Mouse (Mus musculus): ENCODE results near the gene Naa40. TPM values are rescaled to one million over a fixed set of nuclear protein-coding genes. Genes with fewer than 3 reads are reported as not detected.

The Naa40 gene
- polyA plus RNA-seq (2015; fragmentation: Nextera tagmentation; extraction: Ambion mirVana): 63.9 TPM in 2 replicates

DNA sequence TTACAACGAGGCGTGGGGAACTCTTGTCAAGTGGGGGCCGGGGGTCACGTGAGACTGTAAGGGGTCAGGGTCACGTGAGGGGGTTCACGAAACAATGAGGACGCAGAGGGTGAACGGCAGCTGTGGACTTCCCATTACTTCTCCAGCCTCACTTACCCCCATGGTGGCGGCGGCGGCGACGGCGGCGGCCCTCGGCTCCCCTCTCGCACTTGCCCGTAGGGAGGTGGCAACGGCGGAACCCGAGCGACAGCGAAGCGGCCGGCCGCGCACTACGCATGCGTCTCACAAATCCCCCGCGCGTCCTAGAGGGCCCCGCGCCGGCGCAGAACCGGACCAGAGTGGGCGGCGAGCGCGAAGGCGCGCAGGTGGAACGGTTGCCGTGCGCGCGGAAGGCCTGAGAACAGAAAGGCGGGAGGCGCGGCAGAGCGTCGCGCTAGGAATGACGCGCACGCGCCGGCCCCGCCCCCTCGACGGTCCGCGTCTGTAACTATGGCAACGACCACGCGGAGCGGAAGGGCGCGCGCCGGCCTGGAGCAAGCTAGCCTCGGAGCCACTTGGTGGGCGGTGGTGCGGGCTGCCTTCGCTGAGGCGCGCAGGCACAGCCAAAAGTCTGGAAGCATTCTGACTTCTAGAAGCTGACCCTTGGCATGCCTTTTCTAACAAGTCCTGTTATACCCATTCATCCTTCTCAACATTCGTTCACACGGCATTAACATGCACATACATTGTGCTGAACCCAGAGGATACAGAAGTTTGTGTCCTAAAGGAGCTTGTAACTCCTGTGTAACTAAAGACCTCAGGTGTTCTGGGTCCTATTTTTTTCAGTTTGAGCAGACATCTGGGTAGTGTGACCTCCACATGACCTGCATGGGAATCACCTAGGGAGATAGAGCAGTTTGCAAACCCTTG lies at the start of gene Naa40:
Gene Naa40, minus strand, starts transcription at position 402 of the 909 bp plus-strand sequence.
- peak; percentile 96 for DNase-seq (ENCODE audit: low spot score)

DNA sequence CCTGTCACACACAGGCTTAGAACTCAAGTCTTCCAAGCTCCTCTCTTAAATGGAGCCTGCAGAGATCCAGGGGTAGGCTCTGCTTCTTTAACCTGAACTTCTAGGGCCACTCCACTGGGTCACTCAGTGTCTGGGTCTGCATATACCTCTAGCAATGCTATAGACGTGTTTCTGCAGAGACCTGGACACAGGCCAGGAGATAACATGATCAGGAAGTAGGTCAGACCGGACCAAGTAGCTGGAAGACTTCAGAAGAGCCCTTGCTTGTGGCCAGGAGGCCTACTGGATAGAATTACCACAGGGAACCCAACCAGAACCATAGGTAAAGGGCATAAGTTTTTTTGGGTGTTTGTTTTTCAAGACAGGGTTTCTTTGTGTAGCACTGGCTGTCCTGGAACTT lies 48.8 kb upstream of the Naa40 start:
- no peak for DNase-seq (ENCODE audit: low spot score)

DNA sequence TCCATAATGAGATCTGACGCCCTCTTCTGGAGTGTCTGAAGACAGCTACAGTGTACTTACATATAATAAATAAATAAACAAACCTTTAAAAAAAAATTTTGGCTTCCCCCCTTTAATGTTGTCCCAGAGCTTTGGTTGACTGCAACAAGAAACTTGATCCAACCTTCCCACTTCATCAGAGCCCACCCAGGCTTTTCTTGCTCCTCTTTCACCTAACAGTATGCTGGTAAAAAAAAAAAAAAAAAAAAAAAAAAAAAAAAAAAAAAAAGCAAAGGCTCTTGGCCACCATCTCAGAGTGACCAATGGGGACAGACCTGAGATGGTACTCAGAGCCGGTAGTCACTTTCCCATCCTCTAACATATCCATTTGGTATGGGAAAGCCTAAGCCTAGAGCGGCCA lies 47.3 kb upstream of the Naa40 start:
- no peak for DNase-seq (ENCODE audit: low spot score)

- DNase-seq (ENCODE audit: low spot score): no peak
Measured at GRCm38 (mm10) chr19:7286563-7287315, 45.8 kb upstream of the Naa40 start.

DNA sequence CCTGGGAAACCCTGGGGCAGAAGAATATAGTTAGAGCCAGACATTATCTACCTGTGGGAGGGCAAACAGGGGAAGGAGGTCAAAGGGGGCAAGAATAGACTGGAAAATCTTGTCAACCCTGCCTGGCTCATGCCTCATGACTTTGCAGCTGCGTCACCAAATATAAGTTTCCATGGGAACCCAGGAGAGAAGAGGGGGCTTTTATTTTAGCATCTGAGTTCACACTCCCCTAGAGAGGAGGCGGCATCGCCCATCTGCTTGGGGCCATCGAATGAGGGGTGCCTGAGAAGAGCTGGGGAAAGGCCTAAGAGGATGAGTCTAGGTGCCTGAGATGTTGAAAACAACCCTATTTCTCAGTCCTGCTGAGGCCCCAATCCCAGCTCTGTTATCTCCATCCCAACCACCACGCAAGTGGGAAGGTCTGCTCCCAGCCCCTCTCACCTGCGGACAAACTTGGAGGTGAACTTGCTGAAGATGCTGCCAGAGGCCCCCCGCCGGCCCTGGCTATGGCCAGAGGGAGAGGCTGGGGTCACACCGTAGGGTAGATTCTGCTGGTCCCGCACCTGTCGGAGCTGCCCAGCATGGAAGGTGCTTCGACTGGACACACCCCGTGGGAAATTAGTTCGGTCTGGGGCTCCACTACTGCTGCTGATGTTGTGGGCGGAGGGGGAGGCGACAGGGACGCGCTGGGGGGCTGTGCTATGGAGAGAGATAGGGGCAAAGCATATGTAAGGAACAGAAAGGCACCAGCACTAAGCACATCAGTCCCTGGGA lies 39.8 kb upstream of the Naa40 start:
- peak; percentile 10 for DNase-seq (ENCODE audit: low spot score)

GRCm38 (mm10) chr19:7279114-7279513 lies 38.1 kb upstream of the Naa40 start:
- DNase-seq (ENCODE audit: low spot score): peak; percentile 81

GRCm38 (mm10) chr19:7278200-7278906 lies 37.4 kb upstream of the Naa40 start:
- DNase-seq (ENCODE audit: low spot score): no peak

DNA sequence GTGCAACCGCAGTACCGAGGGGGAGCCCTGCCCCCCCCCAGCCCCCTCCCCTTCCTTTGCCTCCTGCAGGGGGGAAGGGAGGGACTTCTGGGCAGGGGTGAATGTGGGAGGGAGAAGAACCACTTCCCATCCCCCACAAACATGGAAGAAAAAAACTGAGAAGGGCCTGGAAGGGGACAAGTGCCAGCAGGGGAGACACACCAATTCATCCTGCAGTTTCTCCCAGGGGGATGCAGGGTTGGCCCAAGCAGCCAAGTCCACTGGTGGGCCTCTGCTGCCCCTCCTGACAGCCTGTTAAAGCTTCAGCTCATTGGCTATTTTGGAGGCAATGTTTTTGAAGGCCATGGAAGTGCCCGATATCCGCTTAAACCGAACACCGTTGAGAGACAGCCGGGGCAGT lies 35.8 kb upstream of the Naa40 start:
- no peak for DNase-seq (ENCODE audit: low spot score)

DNA sequence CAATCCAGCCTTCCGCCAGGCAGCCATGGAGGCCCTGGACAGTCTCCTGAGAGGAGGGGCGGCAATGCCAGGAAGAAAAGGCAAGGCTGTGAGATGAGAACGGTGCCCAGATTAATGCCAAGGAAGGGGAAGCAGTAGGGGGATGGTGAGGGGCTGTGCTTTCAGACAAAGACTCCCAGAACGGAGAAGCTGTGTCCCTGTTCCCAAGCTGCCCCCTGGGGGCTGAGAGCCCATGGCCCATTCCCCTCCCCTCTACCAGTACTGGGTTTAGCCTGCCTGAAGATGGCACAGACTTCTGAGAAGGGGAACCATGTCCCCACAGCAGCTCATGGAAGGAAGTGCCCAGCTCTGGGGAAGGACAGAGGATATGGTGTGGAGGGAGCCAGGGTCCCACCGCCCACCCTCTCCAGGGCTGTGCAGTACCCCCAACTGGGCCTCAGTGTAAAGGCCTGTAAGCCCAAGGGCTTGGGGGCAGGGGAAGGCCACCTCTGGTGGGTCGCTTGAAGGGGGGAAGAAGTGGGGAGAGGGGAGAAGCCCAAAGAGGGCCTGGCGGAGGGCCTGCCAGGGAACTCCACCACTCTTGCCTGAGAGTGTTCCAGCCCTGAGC lies 35.2 kb upstream of the Naa40 start:
- DNase-seq (ENCODE audit: low spot score): no peak

DNA sequence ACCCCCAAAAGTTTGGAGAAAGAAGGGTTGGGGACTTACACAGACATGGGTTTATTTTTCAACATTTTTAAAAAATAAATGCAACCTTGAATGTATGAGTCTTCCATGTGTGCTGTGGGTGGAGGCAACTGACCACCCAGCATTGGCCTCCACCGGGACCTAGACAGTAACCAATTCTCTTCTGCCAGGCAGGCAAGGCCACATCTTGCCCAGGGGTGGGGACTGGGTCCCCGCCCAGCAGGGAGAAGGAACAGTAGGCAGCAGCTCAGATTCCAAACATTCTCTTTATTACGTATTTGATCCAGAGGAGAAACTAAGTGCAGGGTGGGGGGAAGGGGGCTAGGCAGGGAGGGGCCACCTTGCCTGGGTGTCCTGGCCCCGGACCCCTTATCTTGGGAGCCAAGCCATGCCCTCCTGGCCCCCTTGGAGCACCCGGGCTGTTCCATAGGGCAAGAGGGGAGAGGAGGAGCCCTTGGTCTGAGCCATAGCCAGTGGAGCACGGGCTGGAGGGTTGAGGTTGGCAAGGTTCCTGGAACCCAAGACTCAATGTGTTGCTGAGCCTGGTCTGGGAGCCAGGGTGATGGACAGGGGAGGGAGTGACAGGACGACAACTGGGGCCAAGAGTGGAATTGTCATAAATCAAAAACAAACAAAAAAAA lies 34.3 kb upstream of the Naa40 start:
- DNase-seq (ENCODE audit: low spot score): no peak

DNA sequence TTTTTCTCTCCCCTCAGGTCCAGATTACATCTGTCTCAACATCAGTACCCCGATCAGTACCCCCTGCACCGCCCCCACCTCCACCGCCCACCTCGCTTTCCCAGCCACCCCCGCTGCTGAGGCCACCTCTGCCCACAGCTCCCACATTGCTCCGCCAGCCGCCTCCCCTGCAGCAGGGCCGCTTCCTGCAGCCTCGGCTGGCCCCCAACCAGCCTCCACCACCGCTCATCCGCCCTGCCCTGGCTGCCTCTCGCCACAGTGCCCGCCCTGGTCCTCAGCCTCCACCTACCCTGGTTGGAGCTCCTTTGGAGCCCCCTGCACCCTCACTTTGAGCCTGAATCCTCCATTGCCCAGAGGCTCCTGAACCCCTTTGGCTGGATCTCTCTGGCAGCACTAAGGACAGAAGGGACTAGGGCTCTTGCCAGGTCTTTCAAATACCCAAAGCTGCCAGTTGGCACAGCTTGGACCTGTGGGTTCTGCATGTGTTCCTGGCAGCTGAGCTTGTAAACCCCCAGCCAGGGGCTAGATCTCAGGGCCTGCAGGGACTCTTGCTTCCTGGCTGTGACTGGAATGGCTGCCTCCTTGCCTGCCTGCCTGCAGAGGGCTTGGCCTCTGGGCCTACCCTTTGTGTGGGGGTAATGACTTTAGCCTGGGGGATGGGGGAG lies 33.5 kb upstream of the Naa40 start:
- peak; percentile 10 for DNase-seq (ENCODE audit: low spot score)

GRCm38 (mm10) chr19:7273486-7273885 lies 32.5 kb upstream of the Naa40 start:
- DNase-seq (ENCODE audit: low spot score): peak; percentile 17

- DNase-seq (ENCODE audit: low spot score): no peak
Measured at GRCm38 (mm10) chr19:7269290-7270044, 28.5 kb upstream of the Naa40 start.

GRCm38 (mm10) chr19:7268722-7269090 lies 27.7 kb upstream of the Naa40 start:
- DNase-seq (ENCODE audit: low spot score): peak; percentile 80

- DNase-seq (ENCODE audit: low spot score): peak; percentile 92
Measured at GRCm38 (mm10) chr19:7267781-7268721, 27.1 kb upstream of the Naa40 start.

- peak; percentile 62 for DNase-seq (ENCODE audit: low spot score)
Measured at GRCm38 (mm10) chr19:7267091-7267741, 26.2 kb upstream of the Naa40 start, which contains the start of gene Rcor2. Gene Rcor2 (plus strand): TSS chr19:7267325.

DNA sequence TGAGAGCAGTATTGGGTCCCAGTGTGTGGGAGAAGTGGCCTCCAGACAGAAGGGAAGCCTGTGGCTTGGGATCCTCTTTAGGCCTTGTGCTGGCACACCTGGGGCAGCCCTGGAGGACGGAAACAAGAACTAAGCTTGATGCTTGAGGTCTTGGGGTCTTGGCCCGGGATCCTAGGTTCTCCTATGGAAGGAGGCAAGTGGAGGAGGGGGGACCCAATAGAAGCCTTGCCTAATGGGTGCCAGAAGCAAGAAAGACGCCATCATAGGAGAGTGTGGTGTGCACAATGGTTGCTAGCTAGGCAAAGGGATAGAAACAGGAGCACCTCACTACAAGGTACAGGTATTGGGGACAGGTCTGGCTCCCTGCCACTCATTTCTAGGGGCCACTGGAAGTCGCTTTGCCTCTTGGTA lies 25.4 kb upstream of the Naa40 start:
- DNase-seq (ENCODE audit: low spot score): peak; percentile 20
